Mouse (Mus musculus) small intestine, adult 2 months (tissue): ENCODE measurements around the gene Olfr39.
"Not testable (repeated sequence)": the region's sequence is repeated elsewhere in the genome, so short reads cannot be mapped to it uniquely, and the experiment has no call there.

ENCODE experiments used
- CTCF ChIP-seq: fragments of 200-500 bp; IDR thresholded peaks from 2 replicates; pipeline ENCODE4 v1.5.1; 2012; ENCODE audit warnings: low read depth, mild to moderate bottlenecking, control low read depth, inconsistent platforms, low read length, moderate library complexity, mixed read lengths; ENCODE audit not compliant: insufficient replicate concordance, insufficient read length; ENCODE audit errors: extremely low read depth
- POLR2A ChIP-seq: fragments of 200-500 bp; IDR thresholded peaks from 2 replicates; pipeline ENCODE4 v1.6.1; 2012; ENCODE audit warnings: low read depth, mild to moderate bottlenecking, control low read depth, inconsistent platforms, low read length, moderate library complexity

DNA sequence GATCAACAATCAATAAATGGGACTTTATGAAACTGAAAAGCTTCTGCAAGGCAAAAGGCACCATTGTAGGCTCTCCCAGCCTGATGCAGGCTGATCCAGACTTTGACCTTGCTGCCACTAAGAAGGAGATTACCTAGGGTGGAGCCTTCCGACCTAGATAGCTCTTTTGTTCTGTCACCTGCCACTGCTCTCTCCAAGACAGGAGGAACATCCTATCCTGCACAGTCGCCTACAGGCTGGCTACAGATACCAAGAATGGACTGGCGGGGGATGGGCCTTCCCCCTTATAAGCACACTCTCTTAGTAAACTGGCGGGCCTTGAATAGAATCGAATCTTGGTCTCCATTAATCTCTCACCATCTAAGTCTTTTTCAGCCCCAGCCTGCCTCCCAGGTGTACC lies 13.4 kb downstream of the Olfr39 start:
- not testable (repeated sequence) for TF ChIP-seq CTCF, POLR2A
